Mouse (Mus musculus) liver, embryonic 16.5 days (tissue): ENCODE measurements around the gene Kif24. TPM values are rescaled to one million over a fixed set of nuclear protein-coding genes. Genes with fewer than 3 reads are reported as not detected.

Experiments
- ATAC-seq: fragments of 200-750 bp; cut with Nextera tagmentation; 2 replicates; pipeline ENCODE4 v1.8.0; 2017; ENCODE audit warnings: low read depth, mild to moderate bottlenecking, moderate number of reproducible peaks, moderate library complexity
- H3K27ac ChIP-seq: fragments of 300-500 bp; sonication (generic); 2 replicates; pipeline ENCODE4 v1.5.1; 2014; ENCODE audit warnings: mild to moderate bottlenecking, low read length
- H3K27me3 ChIP-seq: fragments of 300-500 bp; sonication (generic); 2 replicates; pipeline ENCODE4 v1.6.1; 2014; ENCODE audit warnings: low read depth, low read length, mixed read lengths; ENCODE audit not compliant: control insufficient read depth, insufficient read depth
- H3K36me3 ChIP-seq: fragments of 300-500 bp; sonication (generic); 2 replicates; pipeline ENCODE4 v1.6.1; 2014; ENCODE audit warnings: mild to moderate bottlenecking; ENCODE audit not compliant: control insufficient read depth, insufficient read depth
- H3K4me1 ChIP-seq: fragments of 300-500 bp; sonication (generic); 2 replicates; pipeline ENCODE4 v1.6.1; 2014; ENCODE audit warnings: low read depth, low read length, mixed read lengths; ENCODE audit not compliant: control insufficient read depth
- H3K4me2 ChIP-seq: fragments of 300-500 bp; sonication (generic); 2 replicates; pipeline ENCODE4 v1.6.1; 2014; ENCODE audit warnings: low read depth, low read length, mixed read lengths
- H3K4me3 ChIP-seq: fragments of 300-500 bp; sonication (generic); 2 replicates; pipeline ENCODE4 v1.5.1; 2014; ENCODE audit warnings: low read depth, mild to moderate bottlenecking, low read length
- H3K9ac ChIP-seq: fragments of 300-500 bp; sonication (generic); 2 replicates; pipeline ENCODE4 v1.6.1; 2014; ENCODE audit warnings: low read depth, low read length
- H3K9me3 ChIP-seq: fragments of 300-500 bp; sonication (generic); replicated peaks from 2 replicates; pipeline ENCODE4 v1.6.1; 2016; ENCODE audit warnings: low read length; ENCODE audit not compliant: control insufficient read depth
- WGBS: fragments of 180-500 bp; shearing (Covaris S2); extraction: QIAGEN DNeasy Blood & Tissue Kit; methylation state at CpG from one replicate; pipeline ENCODE4 v1.1.7; 2014; ENCODE audit not compliant: insufficient replicate concordance; 5-methylcytosine and 5-hydroxymethylcytosine counted together
- polyA plus RNA-seq: library from polyadenylated mRNA; unstranded; fragments of >200 nt; fragmentation: Nextera tagmentation; extraction: Ambion mirVana; gene quantifications from 2 replicates; pipeline ENCODE4 v1.2.1, GENCODE M21; 2015

The Kif24 gene
- polyA plus RNA-seq, 1 experiment from 2014 or later = 4.9 TPM

DNA sequence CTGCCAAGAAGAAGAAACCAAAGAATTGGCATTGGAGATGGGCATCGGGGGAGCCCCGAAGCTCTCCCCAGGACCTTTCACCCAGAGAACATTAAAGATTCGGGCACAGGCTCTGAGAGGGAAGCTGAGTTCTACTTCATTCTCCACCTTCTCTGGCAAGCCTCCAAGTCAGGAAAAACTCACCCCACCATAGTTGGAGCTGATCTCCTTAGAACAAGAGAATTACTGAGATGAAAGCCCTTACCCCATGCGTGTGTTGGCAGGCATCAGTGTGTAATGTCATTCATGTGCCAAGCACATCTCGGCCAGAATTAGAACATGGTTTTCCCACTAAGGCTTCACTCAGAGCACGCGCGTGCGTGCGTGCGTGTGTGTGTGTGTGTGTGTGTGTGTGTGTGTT, 31.2 kb upstream of the Kif24 start:
- Histone ChIP-seq H3K9ac (no peak overlapping the region), H3K9me3 (no peaks in the 10 kb centered on the region), H3K27me3 (peaks cover 46% of the 10 kb centered on the region), H3K36me3 (no peaks in the 10 kb centered on the region), H3K4me1 (peaks cover 13% of the 10 kb centered on the region), H3K4me3 (no peak overlapping the region), H3K27ac (no peak overlapping the region), H3K4me2 (no peak overlapping the region)
- ATAC-seq = no peak
- WGBS = 75% methylated on average over 11 of the region's 11 CpGs

DNA sequence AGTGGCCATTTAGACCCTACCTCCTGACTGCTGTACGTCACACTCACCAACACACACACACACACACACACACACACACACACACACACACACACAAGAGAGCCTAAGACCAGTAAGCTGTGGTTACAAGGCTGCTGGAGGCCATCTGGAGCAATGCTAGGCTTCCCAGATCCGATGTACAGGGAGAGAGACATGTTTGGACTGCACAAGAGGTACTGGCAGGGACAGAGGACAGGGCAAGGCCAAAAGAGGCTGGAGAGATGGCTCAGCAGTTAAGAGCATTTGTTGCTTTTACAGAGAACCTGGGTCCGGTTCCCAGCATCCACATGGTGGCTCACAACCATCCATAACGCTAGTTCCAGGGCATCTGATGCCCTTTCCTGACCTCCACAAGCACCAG, 30.4 kb upstream of the Kif24 start:
- no peak overlapping the region for H3K9ac ChIP-seq
- H3K27me3 ChIP-seq = peaks cover 38% of the 10 kb centered on the region
- H3K4me2 ChIP-seq = no peak overlapping the region
- ATAC-seq = no peak
- WGBS = 45% methylated on average over 4 of the region's 4 CpGs
- no peak overlapping the region for H3K27ac ChIP-seq
- H3K4me3 ChIP-seq = no peak overlapping the region
- H3K36me3 ChIP-seq = no peaks in the 10 kb centered on the region
- H3K9me3 ChIP-seq = no peaks in the 10 kb centered on the region
- peaks cover 13% of the 10 kb centered on the region for H3K4me1 ChIP-seq

DNA sequence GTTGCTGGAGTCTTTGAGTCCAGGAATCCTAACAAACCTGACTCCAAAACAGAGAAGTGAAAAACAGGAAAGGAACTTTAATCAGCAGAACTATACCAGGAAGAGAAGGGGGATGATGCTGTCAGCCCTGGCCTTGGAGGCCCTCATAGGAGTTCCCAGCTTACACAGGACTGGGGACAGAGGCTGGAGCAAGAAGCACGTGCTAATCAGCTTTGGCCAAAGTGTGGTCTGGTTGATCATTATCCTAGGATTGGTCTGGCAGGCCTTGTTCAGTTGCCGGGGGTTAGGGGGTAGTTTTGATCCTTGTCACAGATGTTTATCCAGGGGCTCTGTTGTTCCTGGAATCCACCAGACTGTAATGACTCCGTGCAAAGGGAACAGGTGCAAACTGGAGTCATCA, 29.7 kb upstream of the Kif24 start:
- no peak overlapping the region for H3K4me3 ChIP-seq
- no peak overlapping the region for H3K9ac ChIP-seq
- no peak overlapping the region for H3K4me2 ChIP-seq
- peaks cover 31% of the 10 kb centered on the region for H3K27me3 ChIP-seq
- H3K4me1 ChIP-seq = peaks cover 13% of the 10 kb centered on the region
- peak; percentile 76 for ATAC-seq
- H3K36me3 ChIP-seq = no peaks in the 10 kb centered on the region
- H3K9me3 ChIP-seq = no peaks in the 10 kb centered on the region
- WGBS = 21% methylated on average over 3 of the region's 3 CpGs
- H3K27ac ChIP-seq = peak overlapping the region; percentile 29; the same call in 1 of the 2 replicates

DNA sequence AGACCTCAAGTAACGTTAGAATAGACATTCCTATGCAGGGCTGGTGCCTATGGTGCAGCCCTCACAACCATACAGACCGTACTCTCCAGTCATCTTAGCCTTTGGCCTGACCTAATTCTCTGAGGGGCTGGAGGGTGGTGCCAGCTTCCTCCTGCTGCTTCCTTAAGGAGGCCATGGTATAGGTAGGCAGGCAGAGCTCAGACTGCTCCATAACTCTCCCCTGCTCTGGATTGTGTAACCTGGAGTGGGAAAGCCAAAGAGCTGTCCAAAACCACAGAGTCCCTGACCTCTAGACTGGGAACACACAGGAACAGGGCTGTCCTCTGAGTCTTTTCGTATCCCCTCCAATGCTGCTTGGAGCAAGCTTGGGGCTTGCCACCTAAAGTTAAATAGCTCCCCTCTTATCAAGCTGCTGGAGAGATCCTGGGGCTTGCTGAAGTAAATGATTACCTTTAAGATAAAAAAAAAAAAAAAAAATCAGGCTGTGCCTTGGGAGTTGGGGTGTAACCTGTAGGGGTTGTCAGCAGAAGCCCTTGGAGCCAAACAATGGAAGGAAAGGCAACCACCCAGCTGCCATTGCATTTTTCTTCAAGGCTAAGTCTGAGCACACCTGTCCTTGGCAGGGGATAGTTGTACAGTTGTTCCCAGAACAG, 28.9 kb upstream of the Kif24 start:
- Histone ChIP-seq H3K4me2 (no peak overlapping the region), H3K27me3 (peaks cover 23% of the 10 kb centered on the region), H3K4me1 (peaks cover 12% of the 10 kb centered on the region), H3K9me3 (no peaks in the 10 kb centered on the region), H3K36me3 (no peaks in the 10 kb centered on the region), H3K9ac (no peak overlapping the region), H3K4me3 (no peak overlapping the region), H3K27ac (peak overlapping the region; percentile 5; the same call in 1 of the 2 replicates)
- 52% methylated on average over 3 of the region's 3 CpGs for WGBS
- ATAC-seq = peak; percentile 66

DNA sequence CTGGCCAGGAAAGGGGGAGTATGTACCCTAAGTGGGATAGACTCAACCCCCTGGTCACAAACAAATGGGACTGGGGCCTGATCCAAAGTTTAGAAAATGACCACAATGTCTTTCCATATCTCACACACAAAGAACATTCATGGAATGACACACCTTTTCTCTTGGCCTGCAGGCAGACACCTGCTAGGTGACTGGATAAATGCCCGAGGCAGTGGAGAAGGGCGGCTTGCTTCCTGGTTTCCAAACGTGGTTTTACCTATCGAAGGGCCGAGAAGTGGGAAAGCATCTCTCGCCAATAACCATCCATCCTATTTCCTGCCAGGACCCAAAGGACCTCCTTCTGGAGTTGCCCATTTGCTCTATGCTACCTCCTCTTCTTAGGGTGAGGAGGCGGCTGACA, 28.3 kb upstream of the Kif24 start:
- WGBS = 69% methylated on average over 7 of the region's 7 CpGs
- Histone ChIP-seq H3K9ac (no peak overlapping the region), H3K9me3 (no peaks in the 10 kb centered on the region), H3K4me1 (peaks cover 7% of the 10 kb centered on the region; the same call in 1 of the 2 replicates), H3K27ac (no peak overlapping the region), H3K36me3 (no peaks in the 10 kb centered on the region), H3K4me2 (no peak overlapping the region), H3K27me3 (peaks cover 17% of the 10 kb centered on the region), H3K4me3 (no peak overlapping the region)
- ATAC-seq = no peak

DNA sequence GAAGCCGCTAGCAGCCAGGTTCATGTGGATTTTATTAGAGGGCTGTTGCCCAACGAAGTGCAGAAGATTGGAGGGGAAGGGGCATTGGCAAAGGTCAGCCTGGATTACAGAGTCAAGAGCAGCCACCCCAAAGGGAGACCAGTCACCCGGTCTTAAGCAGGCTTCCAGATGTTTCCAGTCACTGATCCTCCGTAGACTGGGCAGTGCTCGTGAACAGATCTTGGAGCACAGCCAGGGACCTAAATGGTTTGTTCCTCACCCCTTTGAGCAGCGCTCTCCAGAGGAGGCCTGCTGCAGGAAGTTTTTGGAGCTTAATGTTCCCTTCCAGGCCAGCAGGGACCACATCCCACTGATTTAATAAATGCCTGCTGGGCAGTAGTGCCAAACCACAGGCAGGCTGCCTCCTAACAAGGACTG, 16.9 kb upstream of the Kif24 start:
- no peak for ATAC-seq
- WGBS = 67% methylated on average over 6 of the region's 6 CpGs
- no peak overlapping the region for H3K27ac ChIP-seq

DNA sequence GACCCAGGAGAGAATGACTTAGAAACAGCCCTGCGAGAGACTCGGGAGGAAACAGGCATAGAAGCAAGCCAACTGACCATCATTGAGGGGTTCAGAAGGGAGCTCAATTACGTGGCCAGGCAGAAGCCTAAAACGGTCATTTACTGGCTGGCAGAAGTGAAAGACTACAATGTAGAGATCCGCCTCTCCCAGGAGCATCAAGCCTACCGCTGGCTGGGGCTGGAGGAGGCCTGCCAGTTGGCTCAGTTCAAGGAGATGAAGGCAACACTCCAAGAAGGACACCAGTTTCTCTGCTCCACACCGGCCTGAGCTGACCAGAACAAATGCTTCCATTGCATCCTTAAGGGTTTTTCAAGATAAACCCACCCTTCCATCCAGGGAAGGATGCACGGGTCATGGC, 15.6 kb upstream of the Kif24 start:
- no peaks in the 10 kb centered on the region for H3K9me3 ChIP-seq
- H3K27ac ChIP-seq = no peak overlapping the region
- 68% methylated on average over 8 of the region's 8 CpGs for WGBS
- 0 out of 2 replicates have a peak, but pooled peaks cover 3% of the 10 kb centered on the region for H3K36me3 ChIP-seq
- H3K4me2 ChIP-seq = no peak overlapping the region
- H3K9ac ChIP-seq = no peak overlapping the region
- no peaks in the 10 kb centered on the region for H3K27me3 ChIP-seq
- no peak for ATAC-seq
- no peak overlapping the region for H3K4me3 ChIP-seq
- H3K4me1 ChIP-seq = no peaks in the 10 kb centered on the region

More for the DNA sequence above, 16.9 kb upstream of the Kif24 start:
- no peaks in the 10 kb centered on the region for H3K4me1 ChIP-seq
- no peak overlapping the region for H3K4me2 ChIP-seq
- 0 out of 2 replicates have a peak, but pooled peaks cover 3% of the 10 kb centered on the region for H3K36me3 ChIP-seq
- H3K9ac ChIP-seq = no peak overlapping the region
- H3K27me3 ChIP-seq = no peaks in the 10 kb centered on the region
- H3K9me3 ChIP-seq = 0 out of 2 replicates have a peak, but pooled peaks cover 3% of the 10 kb centered on the region
- no peak overlapping the region for H3K4me3 ChIP-seq

DNA sequence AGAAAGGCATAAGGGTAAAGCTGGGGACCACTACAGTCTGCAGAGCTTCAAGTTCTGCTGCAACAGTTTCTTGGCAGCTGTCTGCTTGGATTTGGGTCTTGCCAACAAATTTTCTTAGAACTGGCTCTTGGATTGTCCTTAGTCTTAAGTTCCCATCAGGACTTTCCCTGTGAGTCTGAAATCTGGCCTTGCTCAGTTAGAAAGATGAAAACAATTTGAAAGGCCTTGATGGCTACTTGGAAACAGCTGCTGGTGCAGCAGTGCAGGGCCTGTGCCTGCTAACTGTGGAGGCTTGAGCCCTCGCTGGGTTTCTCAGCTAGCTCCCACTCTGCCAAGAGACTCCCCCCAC, 14.7 kb upstream of the Kif24 start:
- no peak overlapping the region for H3K4me3 ChIP-seq
- no peaks in the 10 kb centered on the region for H3K27me3 ChIP-seq
- H3K27ac ChIP-seq = no peak overlapping the region
- no peak for ATAC-seq
- no peaks in the 10 kb centered on the region for H3K4me1 ChIP-seq
- no peaks in the 10 kb centered on the region for H3K9me3 ChIP-seq
- 63% methylated on average over 1 of the region's 1 CpGs for WGBS
- H3K36me3 ChIP-seq = 0 out of 2 replicates have a peak, but pooled peaks cover 3% of the 10 kb centered on the region
- no peak overlapping the region for H3K9ac ChIP-seq
- no peak overlapping the region for H3K4me2 ChIP-seq

DNA sequence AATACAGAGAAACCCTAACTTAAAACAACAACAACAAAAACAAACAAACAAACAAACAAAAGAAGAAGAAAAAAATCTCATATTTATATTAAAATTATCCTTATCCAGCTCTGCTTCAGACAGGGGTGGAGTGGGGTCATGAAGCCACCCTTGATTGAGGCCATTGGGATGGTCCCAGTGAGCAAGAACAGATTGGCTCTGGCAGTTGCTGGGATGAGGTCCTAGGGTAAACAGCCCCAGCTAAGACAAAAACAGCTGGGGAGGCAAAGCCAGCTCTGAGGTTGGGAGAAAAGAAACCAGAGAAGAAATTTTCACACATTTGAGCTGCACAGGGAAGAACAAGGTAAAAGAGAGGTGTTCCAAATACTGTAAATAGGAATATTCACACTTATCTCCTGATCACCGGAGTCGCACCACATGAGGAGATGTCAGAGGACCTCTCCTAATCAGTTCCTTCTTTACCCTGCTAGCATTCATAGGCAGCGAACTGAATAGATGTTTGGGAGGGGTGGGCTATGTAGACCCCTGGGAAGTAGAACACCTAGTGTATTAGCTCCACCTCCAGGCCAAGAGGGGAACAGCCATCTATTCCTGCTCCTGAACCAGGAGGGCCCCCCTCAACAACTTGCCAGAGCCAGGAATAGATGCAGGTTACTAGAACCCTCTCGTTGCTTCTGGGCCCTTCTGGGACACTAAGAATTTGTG, 14.2 kb upstream of the Kif24 start:
- Histone ChIP-seq H3K36me3 (0 out of 2 replicates have a peak, but pooled peaks cover 3% of the 10 kb centered on the region), H3K9me3 (no peaks in the 10 kb centered on the region), H3K4me3 (no peak overlapping the region), H3K4me1 (no peaks in the 10 kb centered on the region), H3K27me3 (no peaks in the 10 kb centered on the region), H3K4me2 (no peak overlapping the region), H3K9ac (no peak overlapping the region), H3K27ac (no peak overlapping the region)
- WGBS = 61% methylated on average over 4 of the region's 4 CpGs
- ATAC-seq = no peak
